Mouse (Mus musculus): ENCODE measurements around the gene Olfr1316. TPM values are rescaled to one million over a fixed set of nuclear protein-coding genes. Genes with fewer than 3 reads are reported as not detected.

Gene Olfr1316
- not detected for polyA plus RNA-seq (2017; shearing (Covaris generic))

DNA sequence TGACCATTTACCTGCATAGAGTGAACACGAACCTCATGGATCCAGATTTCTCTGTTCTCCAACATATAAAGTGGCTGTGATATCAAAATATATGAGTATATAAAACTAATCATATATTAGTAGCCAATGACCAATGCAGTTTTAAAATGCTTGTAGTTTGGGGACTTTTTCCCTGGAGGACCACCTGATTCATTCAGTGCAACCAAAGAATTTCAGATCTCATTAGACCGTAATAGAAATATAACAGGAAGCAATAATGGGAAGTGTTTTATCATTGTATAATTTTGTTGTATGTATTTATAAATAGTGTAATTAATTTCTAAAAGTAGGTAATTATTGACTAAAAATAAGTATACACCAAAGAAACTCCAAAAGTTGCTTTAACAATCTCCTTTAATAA, at the start of gene Olfr1316:
Gene Olfr1316 (minus strand): TSS at position 101 of the 400 bp plus-strand sequence.

DNA sequence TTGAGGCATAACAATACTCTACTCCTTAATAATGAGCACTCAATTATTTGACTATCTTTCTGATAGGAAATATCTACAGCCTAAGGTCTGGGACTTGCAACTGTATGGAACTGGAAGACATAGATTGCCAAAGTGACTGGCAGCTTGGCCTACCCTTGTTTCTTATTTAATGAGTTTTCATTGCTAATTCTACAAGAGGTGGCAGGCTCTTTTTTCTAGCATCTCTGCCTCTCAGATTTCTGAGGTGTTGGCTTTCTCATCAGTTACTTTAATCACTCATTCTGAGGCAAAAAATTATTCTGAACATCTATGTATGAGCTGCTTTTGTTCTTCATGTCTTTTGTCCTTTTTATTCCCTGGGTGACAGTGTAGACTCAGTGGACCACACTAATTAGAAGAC, 19.1 kb upstream of the Olfr1316 start, which contains the start of gene Olfr1318:
Gene Olfr1318 (plus strand): TSS at position 301 of the 400 bp plus-strand sequence.

DNA sequence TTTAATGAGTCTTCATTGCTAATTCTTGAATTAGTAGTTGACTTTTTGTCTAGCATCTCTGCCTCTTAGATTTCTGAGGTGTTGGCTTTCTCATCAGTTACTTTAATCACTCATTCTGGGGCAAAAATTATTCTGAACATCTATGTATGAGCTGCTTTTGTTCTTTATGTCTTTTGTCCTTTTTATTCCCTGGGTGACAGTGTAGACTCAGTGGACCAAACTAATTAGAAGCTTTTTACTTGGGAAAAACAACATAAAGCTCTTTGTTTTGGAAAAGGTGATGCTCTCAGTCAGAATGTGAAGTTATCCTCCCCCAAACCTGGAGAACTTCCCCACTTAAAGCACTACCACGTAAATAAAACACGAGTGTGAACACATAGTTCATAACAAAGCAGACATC, 5.3 kb upstream of the Olfr1316 start, which contains the start of gene Olfr1317:
Gene Olfr1317 (plus strand): TSS at position 301 of the 400 bp plus-strand sequence.

DNA sequence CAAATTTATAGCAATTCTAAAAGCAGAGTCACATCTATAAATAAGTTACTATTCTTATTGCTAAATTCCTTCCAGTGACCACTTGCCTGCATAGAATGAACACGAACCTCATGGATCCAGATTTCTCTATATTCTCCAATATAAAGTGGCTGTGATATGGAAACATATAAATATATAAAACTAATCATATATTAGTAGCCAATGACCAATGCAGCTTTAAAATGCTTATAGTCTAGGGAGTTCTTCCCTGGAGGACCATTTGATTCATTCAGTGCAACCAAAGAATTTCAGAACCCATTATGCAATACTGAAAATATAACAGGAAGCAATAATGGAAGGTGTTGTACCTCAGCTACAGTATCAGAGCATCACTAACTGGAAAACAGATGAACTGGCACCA, 19.4 kb downstream of the Olfr1316 start, which contains the start of gene Olfr1315-ps1:
Gene Olfr1315-ps1 (minus strand): TSS at position 101 of the 400 bp plus-strand sequence.

DNA sequence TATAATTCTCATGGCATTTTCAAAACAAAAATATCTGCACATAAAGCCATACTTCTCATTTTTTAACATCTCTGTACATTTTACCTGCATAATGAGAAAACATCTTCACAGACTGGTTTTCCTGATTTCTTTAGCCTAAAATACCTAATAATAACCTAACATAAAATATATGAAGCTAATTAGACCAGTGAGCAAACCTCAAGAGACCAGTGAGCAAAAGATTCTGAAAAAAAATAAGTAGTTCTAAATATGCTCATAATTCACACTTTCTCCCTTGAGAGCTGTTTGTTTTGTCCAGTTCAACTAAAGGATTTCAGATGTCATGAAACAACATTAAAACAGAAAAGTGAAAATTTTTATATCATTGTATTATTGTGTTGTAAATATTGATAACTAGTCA, 38.1 kb downstream of the Olfr1316 start, which contains the start of gene Olfr1314:
Gene Olfr1314 (minus strand): TSS at position 101 of the 400 bp plus-strand sequence.

DNA sequence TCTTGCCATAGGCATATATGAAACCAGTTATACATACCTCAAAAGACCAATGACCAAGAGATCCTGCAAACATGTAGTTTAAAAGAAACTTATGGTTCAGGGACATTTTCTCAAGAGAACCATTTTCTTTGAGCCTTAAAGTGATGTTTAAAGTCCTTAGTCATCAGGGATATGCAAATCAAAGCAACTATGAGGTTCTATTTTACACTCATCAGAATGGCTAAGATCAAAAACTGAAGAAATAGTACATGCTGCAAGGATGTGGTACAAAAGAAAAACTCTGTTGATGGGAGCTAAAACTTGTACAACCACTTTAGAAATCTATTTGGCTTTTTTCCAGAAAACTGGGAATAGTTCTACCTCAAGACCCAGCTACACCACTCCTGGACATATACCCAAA, 57.0 kb downstream of the Olfr1316 start, which contains the start of gene Olfr1313:
Gene Olfr1313 (minus strand): TSS at position 101 of the 400 bp plus-strand sequence.

Other genes starting within 250 kb of the Olfr1316 start
- not detected for gene Olfr1306, start 218.7 kb downstream of the Olfr1316 start, polyA plus RNA-seq (2017; shearing (Covaris generic))
- gene Olfr1307, start 185.5 kb downstream of the Olfr1316 start, polyA plus RNA-seq (2017; shearing (Covaris generic)), result 0.05 TPM
- not detected for gene Olfr1308, start 170.0 kb downstream of the Olfr1316 start, polyA plus RNA-seq (2017; shearing (Covaris generic))
- not detected for gene Olfr1309, start 144.7 kb downstream of the Olfr1316 start, polyA plus RNA-seq (2017; shearing (Covaris generic))
- not detected for gene Olfr1310, start 122.3 kb downstream of the Olfr1316 start, polyA plus RNA-seq (2017; shearing (Covaris generic))
- not detected for gene Olfr1311, start 110.6 kb downstream of the Olfr1316 start, polyA plus RNA-seq (2017; shearing (Covaris generic))
- gene Olfr1312, start 84.7 kb downstream of the Olfr1316 start, polyA plus RNA-seq (2017; shearing (Covaris generic)), result 0.11 TPM
- not detected for gene Olfr1313, start 57.1 kb downstream of the Olfr1316 start, polyA plus RNA-seq (2017; shearing (Covaris generic))
- not detected for gene Olfr1314, start 38.2 kb downstream of the Olfr1316 start, polyA plus RNA-seq (2017; shearing (Covaris generic))
- not detected for gene Olfr1315-ps1, start 19.5 kb downstream of the Olfr1316 start, polyA plus RNA-seq (2017; shearing (Covaris generic))
- gene Olfr1317, start 5.4 kb upstream of the Olfr1316 start, polyA plus RNA-seq (2017; shearing (Covaris generic)), result not detected
- gene Olfr1318, start 19.2 kb upstream of the Olfr1316 start, polyA plus RNA-seq (2017; shearing (Covaris generic)), result not detected
- 86.2 TPM for gene Lpcat4, start 104.5 kb upstream of the Olfr1316 start, polyA plus RNA-seq (2017; shearing (Covaris generic))
- not detected for gene Nutm1, start 124.3 kb upstream of the Olfr1316 start, polyA plus RNA-seq (2017; shearing (Covaris generic))
- 155 TPM for gene Nop10, start 126.9 kb upstream of the Olfr1316 start, polyA plus RNA-seq (2017; shearing (Covaris generic))
- gene Slc12a6, start 130.8 kb upstream of the Olfr1316 start, polyA plus RNA-seq (2017; shearing (Covaris generic)), result 51.9 TPM
- gene Gm21985, start 131.3 kb upstream of the Olfr1316 start, polyA plus RNA-seq (2017; shearing (Covaris generic)), result not detected
- 62.4 TPM for gene Emc4, start 233.1 kb upstream of the Olfr1316 start, polyA plus RNA-seq (2017; shearing (Covaris generic))
- 25.4 TPM for gene Katnbl1, start 244.2 kb upstream of the Olfr1316 start, polyA plus RNA-seq (2017; shearing (Covaris generic))

All from naive thymus-derived CD4-positive, alpha-beta T cell, adult 5 months (primary cell).